Mouse (Mus musculus) limb, embryonic 12.5 days (tissue): ENCODE data around the gene Crbn. TPM values are rescaled to one million over a fixed set of nuclear protein-coding genes. Genes with fewer than 3 reads are reported as not detected.

ENCODE experiments used
- ATAC-seq: fragments of 200-750 bp; cut with Nextera tagmentation; 2 replicates; pipeline ENCODE4 v1.8.0; 2017; ENCODE audit warnings: low read depth, moderate TSS enrichment; ENCODE audit not compliant: insufficient number of reproducible peaks, insufficient read depth, low FRiP score, low TSS enrichment
- H3K27ac ChIP-seq: fragments of 300-500 bp; sonication (generic); 2 replicates; pipeline ENCODE4 v1.5.1; 2016; ENCODE audit warnings: mild to moderate bottlenecking, moderate library complexity
- H3K27me3 ChIP-seq: fragments of 300-500 bp; sonication (generic); 2 replicates; pipeline ENCODE4 v1.6.1; 2016; ENCODE audit warnings: mild to moderate bottlenecking, moderate library complexity
- H3K36me3 ChIP-seq: fragments of 300-500 bp; sonication (generic); 2 replicates; pipeline ENCODE4 v1.6.1; 2016; ENCODE audit warnings: mild to moderate bottlenecking, moderate library complexity
- H3K4me1 ChIP-seq: fragments of 300-500 bp; sonication (generic); replicated peaks from 2 replicates; pipeline ENCODE4 v1.6.1; 2016
- H3K4me2 ChIP-seq: fragments of 300-500 bp; sonication (generic); 2 replicates; pipeline ENCODE4 v1.6.1; 2016; ENCODE audit warnings: mild to moderate bottlenecking, moderate library complexity
- H3K4me3 ChIP-seq: fragments of 300-500 bp; sonication (generic); replicated peaks from 2 replicates; pipeline ENCODE4 v1.5.1; 2016; ENCODE audit warnings: mild to moderate bottlenecking
- H3K9ac ChIP-seq: fragments of 300-500 bp; sonication (generic); replicated peaks from 2 replicates; pipeline ENCODE4 v1.6.1; 2016; ENCODE audit warnings: mild to moderate bottlenecking, moderate library complexity
- H3K9me3 ChIP-seq: fragments of 300-500 bp; sonication (generic); 2 replicates; pipeline ENCODE4 v1.6.1; 2016; ENCODE audit warnings: mild to moderate bottlenecking, moderate library complexity
- WGBS: fragments of 180-500 bp; shearing (Covaris S2); methylation state at CpG from one replicate; pipeline ENCODE4 v1.1.7; 2016; 5-methylcytosine and 5-hydroxymethylcytosine counted together
- polyA plus RNA-seq: library from polyadenylated mRNA; unstranded; fragments of >200 nt; fragmentation: Nextera tagmentation; extraction: Ambion mirVana; gene quantifications from 2 replicates; pipeline ENCODE4 v1.2.1, GENCODE M21; 2016

The Crbn gene
- polyA plus RNA-seq, 1 experiment from 2014 or later, result 45.0 TPM

- no peaks in the 10 kb centered on the region for H3K9me3 ChIP-seq
- 79% methylated on average over 1 of the region's 1 CpGs for WGBS
- H3K4me2 ChIP-seq, result no peak overlapping the region
- no peaks in the 10 kb centered on the region for H3K36me3 ChIP-seq
- H3K4me1 ChIP-seq, result no peaks in the 10 kb centered on the region
- no peak overlapping the region for H3K4me3 ChIP-seq
- H3K27ac ChIP-seq, result no peak overlapping the region
- no peak overlapping the region for H3K9ac ChIP-seq
- ATAC-seq, result no peak
- peaks cover 23% of the 10 kb centered on the region for H3K27me3 ChIP-seq
Observed at GRCm38 (mm10) chr6:106761486-106761885, 38.4 kb downstream of the Crbn start.

GRCm38 (mm10) chr6:106760473-106761218, 39.2 kb downstream of the Crbn start:
- H3K4me1 ChIP-seq, result no peaks in the 10 kb centered on the region
- no peak overlapping the region for H3K27ac ChIP-seq
- ATAC-seq, result no peak

GRCm38 (mm10) chr6:106758299-106758698, 41.6 kb downstream of the Crbn start:
- Histone ChIP-seq H3K4me3 (no peak overlapping the region), H3K27ac (no peak overlapping the region), H3K27me3 (peaks cover 23% of the 10 kb centered on the region), H3K9me3 (no peaks in the 10 kb centered on the region), H3K4me2 (no peak overlapping the region), H3K9ac (no peak overlapping the region), H3K4me1 (no peaks in the 10 kb centered on the region), H3K36me3 (no peaks in the 10 kb centered on the region)
- 75% methylated on average over 3 of the region's 3 CpGs for WGBS
- no peak for ATAC-seq

More at GRCm38 (mm10) chr6:106760473-106761218, 39.2 kb downstream of the Crbn start:
- Histone ChIP-seq H3K9me3 (no peaks in the 10 kb centered on the region), H3K4me2 (no peak overlapping the region), H3K27me3 (peaks cover 23% of the 10 kb centered on the region), H3K36me3 (no peaks in the 10 kb centered on the region), H3K9ac (no peak overlapping the region), H3K4me3 (no peak overlapping the region)
- 83% methylated on average over 2 of the region's 3 CpGs for WGBS

DNA sequence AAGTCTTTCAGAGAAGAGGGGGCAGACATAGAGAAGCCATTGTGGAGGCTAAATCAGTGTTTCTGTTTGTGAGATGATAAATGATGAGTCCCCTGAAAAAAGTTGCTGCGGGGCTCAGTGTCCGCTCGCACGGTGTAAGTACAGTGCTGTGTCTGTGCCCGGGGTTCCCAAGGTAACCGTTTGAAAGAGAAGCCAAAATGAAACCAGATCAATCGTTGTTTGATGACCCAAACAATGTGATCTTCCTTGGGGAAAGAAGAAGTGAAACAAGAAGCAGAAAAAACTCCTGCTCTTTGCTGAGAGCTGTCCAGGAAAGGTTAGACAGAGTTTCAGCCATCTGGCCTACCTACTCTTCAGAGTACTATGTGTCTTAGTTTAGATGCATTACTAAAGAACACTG, 49.6 kb downstream of the Crbn start:
- Histone ChIP-seq H3K9ac (no peak overlapping the region), H3K27me3 (peaks cover 10% of the 10 kb centered on the region; the same call in 1 of the 2 replicates), H3K4me2 (no peak overlapping the region), H3K9me3 (no peaks in the 10 kb centered on the region), H3K4me3 (no peak overlapping the region), H3K4me1 (no peaks in the 10 kb centered on the region), H3K27ac (no peak overlapping the region), H3K36me3 (no peaks in the 10 kb centered on the region)
- WGBS, result 86% methylated on average over 7 of the region's 7 CpGs
- ATAC-seq, result no peak

GRCm38 (mm10) chr6:106748887-106749388, 50.9 kb downstream of the Crbn start, which contains the start of gene Il5ra:
Il5ra (minus strand) TSS chr6:106749037.
- no peak for ATAC-seq
- Histone ChIP-seq H3K4me3 (no peak within 1 kb of the TSS), H3K9ac (no peak within 1 kb of the TSS), H3K4me2 (no peak within 1 kb of the TSS), H3K27ac (no peak within 1 kb of the TSS), H3K27me3 (peaks cover 10% of the 10 kb centered on the region; the same call in 1 of the 2 replicates), H3K9me3 (no peaks in the 10 kb centered on the region), H3K36me3 (no peaks in the 10 kb centered on the region), H3K4me1 (no peaks in the 10 kb centered on the region)
- 77% methylated on average over 6 of the region's 6 CpGs for WGBS

GRCm38 (mm10) chr6:106747804-106748203, 52.1 kb downstream of the Crbn start:
- Histone ChIP-seq H3K4me3 (no peak overlapping the region), H3K27ac (no peak overlapping the region), H3K27me3 (peaks cover 10% of the 10 kb centered on the region; the same call in 1 of the 2 replicates), H3K4me2 (no peak overlapping the region), H3K9me3 (no peaks in the 10 kb centered on the region), H3K4me1 (no peaks in the 10 kb centered on the region), H3K36me3 (no peaks in the 10 kb centered on the region), H3K9ac (no peak overlapping the region)
- no peak for ATAC-seq
- 87% methylated on average over 3 of the region's 3 CpGs for WGBS

DNA sequence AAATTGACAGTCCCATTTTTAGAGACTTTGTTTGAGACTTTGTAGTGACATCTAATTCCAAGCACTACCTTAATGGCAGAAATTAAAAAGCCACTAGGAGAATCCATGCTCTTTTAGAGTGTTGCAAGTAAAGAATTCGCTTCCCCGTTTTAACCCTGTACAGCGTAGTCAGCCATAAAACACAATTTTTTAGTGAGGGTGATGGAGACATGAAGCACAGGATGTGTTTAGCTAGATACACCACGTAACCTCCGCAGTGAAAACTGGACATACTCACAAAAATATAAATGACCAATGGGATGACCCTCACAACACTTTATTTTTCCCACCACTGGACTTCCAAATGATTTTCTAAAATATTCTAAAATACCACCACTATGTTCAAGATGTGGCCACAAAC, 52.6 kb downstream of the Crbn start:
- H3K36me3 ChIP-seq, result no peaks in the 10 kb centered on the region
- H3K27ac ChIP-seq, result no peak overlapping the region
- H3K4me3 ChIP-seq, result no peak overlapping the region
- H3K4me2 ChIP-seq, result no peak overlapping the region
- peaks cover 10% of the 10 kb centered on the region; the same call in 1 of the 2 replicates for H3K27me3 ChIP-seq
- no peak overlapping the region for H3K9ac ChIP-seq
- H3K9me3 ChIP-seq, result no peaks in the 10 kb centered on the region
- ATAC-seq, result no peak
- WGBS, result 83% methylated on average over 5 of the region's 5 CpGs
- no peaks in the 10 kb centered on the region for H3K4me1 ChIP-seq

- 42% methylated on average over 7 of the region's 7 CpGs for WGBS
- no peaks in the 10 kb centered on the region for H3K9me3 ChIP-seq
- H3K36me3 ChIP-seq, result no peaks in the 10 kb centered on the region
- no peak for ATAC-seq
- H3K4me3 ChIP-seq, result no peak overlapping the region
- H3K4me2 ChIP-seq, result no peak overlapping the region
- H3K9ac ChIP-seq, result no peak overlapping the region
- peaks cover 10% of the 10 kb centered on the region; the same call in 1 of the 2 replicates for H3K27me3 ChIP-seq
- no peak overlapping the region for H3K27ac ChIP-seq
- no peaks in the 10 kb centered on the region for H3K4me1 ChIP-seq
Observed at GRCm38 (mm10) chr6:106745673-106746394, 54.0 kb downstream of the Crbn start.

- peaks cover 3% of the 10 kb centered on the region; the same call in 1 of the 2 replicates for H3K27me3 ChIP-seq
- no peak overlapping the region for H3K4me3 ChIP-seq
- no peaks in the 10 kb centered on the region for H3K36me3 ChIP-seq
- WGBS, result 71% methylated on average over 7 of the region's 7 CpGs
- H3K4me1 ChIP-seq, result no peaks in the 10 kb centered on the region
- H3K4me2 ChIP-seq, result no peak overlapping the region
- no peak overlapping the region for H3K9ac ChIP-seq
- no peaks in the 10 kb centered on the region for H3K9me3 ChIP-seq
- no peak for ATAC-seq
- no peak overlapping the region for H3K27ac ChIP-seq
Observed at GRCm38 (mm10) chr6:106743556-106744233, 56.2 kb downstream of the Crbn start.

GRCm38 (mm10) chr6:106740244-106740825, 59.5 kb downstream of the Crbn start:
- WGBS, result 98% methylated on average over 1 of the region's 1 CpGs
- H3K36me3 ChIP-seq, result no peaks in the 10 kb centered on the region
- H3K9me3 ChIP-seq, result no peaks in the 10 kb centered on the region
- H3K27me3 ChIP-seq, result no peaks in the 10 kb centered on the region
- no peaks in the 10 kb centered on the region for H3K4me1 ChIP-seq
- no peak overlapping the region for H3K9ac ChIP-seq
- no peak for ATAC-seq
- H3K4me2 ChIP-seq, result no peak overlapping the region
- no peak overlapping the region for H3K27ac ChIP-seq
- H3K4me3 ChIP-seq, result no peak overlapping the region

GRCm38 (mm10) chr6:106738229-106738628, 61.6 kb downstream of the Crbn start:
- no peak overlapping the region for H3K9ac ChIP-seq
- no peak overlapping the region for H3K4me2 ChIP-seq
- ATAC-seq, result no peak
- no peaks in the 10 kb centered on the region for H3K36me3 ChIP-seq
- H3K9me3 ChIP-seq, result no peaks in the 10 kb centered on the region
- no peaks in the 10 kb centered on the region for H3K4me1 ChIP-seq
- H3K27me3 ChIP-seq, result no peaks in the 10 kb centered on the region
- WGBS, result 70% methylated on average over 3 of the region's 3 CpGs
- no peak overlapping the region for H3K27ac ChIP-seq
- H3K4me3 ChIP-seq, result no peak overlapping the region
